Mouse (Mus musculus) heart, adult 11 months (tissue): ENCODE measurements around the gene Cdc34.

Experiments used
- DNase-seq: peaks from one replicate; pipeline ENCODE4 v3.0.0; 2022

Gene Cdc34

GRCm38 (mm10) chr10:79681591-79682245, at the start of gene Cdc34:
Gene Cdc34 (plus strand): TSS chr10:79682195.
- peak; percentile 100 for DNase-seq

GRCm38 (mm10) chr10:79633006-79633777, 48.8 kb upstream of the Cdc34 start:
- no peak for DNase-seq

GRCm38 (mm10) chr10:79636287-79636686, 45.7 kb upstream of the Cdc34 start:
- no peak for DNase-seq

GRCm38 (mm10) chr10:79637128-79638110, 44.6 kb upstream of the Cdc34 start, which contains the start of gene Shc2:
Gene Shc2 (minus strand): TSS chr10:79637918.
- DNase-seq = peak; percentile 95

- DNase-seq = peak; percentile 93
Measured at GRCm38 (mm10) chr10:79638486-79639204, 43.4 kb upstream of the Cdc34 start.

- no peak for DNase-seq
Measured at GRCm38 (mm10) chr10:79645711-79646110, 36.3 kb upstream of the Cdc34 start, which contains the start of gene Odf3l2. Gene Odf3l2 (minus strand): TSS chr10:79645738.

- DNase-seq = peak; percentile 93
Measured at GRCm38 (mm10) chr10:79649070-79649751, 32.8 kb upstream of the Cdc34 start.

- peak; percentile 94 for DNase-seq
Measured at GRCm38 (mm10) chr10:79652789-79653188, 29.2 kb upstream of the Cdc34 start.

GRCm38 (mm10) chr10:79654946-79655395, 27.0 kb upstream of the Cdc34 start:
- DNase-seq = no peak

- no peak for DNase-seq
Measured at GRCm38 (mm10) chr10:79658829-79659228, 23.2 kb upstream of the Cdc34 start.

GRCm38 (mm10) chr10:79660298-79660697, 21.7 kb upstream of the Cdc34 start:
- DNase-seq = no peak

- DNase-seq = peak; percentile 85
Measured at GRCm38 (mm10) chr10:79661861-79662260, 20.1 kb upstream of the Cdc34 start.

- DNase-seq = peak; percentile 93
Measured at GRCm38 (mm10) chr10:79664131-79664665, 17.8 kb upstream of the Cdc34 start, which contains the start of gene Madcam1. Gene Madcam1 (plus strand): TSS chr10:79664559.

GRCm38 (mm10) chr10:79665051-79665450, 16.9 kb upstream of the Cdc34 start:
- DNase-seq = peak; percentile 91

- no peak for DNase-seq
Measured at GRCm38 (mm10) chr10:79666493-79666892, 15.5 kb upstream of the Cdc34 start.

GRCm38 (mm10) chr10:79668076-79668475, 13.9 kb upstream of the Cdc34 start:
- no peak for DNase-seq

GRCm38 (mm10) chr10:79668771-79669575, 13.0 kb upstream of the Cdc34 start, which contains the start of gene Tpgs1:
Gene Tpgs1 (plus strand): TSS chr10:79669369.
- peak; percentile 99 for DNase-seq

GRCm38 (mm10) chr10:79669576-79670057, 12.4 kb upstream of the Cdc34 start:
- DNase-seq = peak; percentile 98

GRCm38 (mm10) chr10:79670071-79670888, 11.7 kb upstream of the Cdc34 start:
- no peak for DNase-seq
